Mouse (Mus musculus) kidney, adult 8-10 months (tissue): ENCODE results near the gene Ccl24.

Experiments used
- DNase-seq, 2 experiments: peaks; one replicate each; pipeline ENCODE4 v3.0.0; 2022

The Ccl24 gene

GRCm38 (mm10) chr5:135544865-135545797 is 27.7 kb downstream of the Ccl24 start, which contains the start of gene Hip1:
TSS of gene Hip1 (minus strand) at chr5:135545120.
- peak; percentile 99 to 100 for DNase-seq

- DNase-seq = no peak
These were observed 28.8 kb downstream of the Ccl24 start for GRCm38 (mm10) chr5:135544032-135544558.

- no peak for DNase-seq
These were observed 35.0 kb downstream of the Ccl24 start for GRCm38 (mm10) chr5:135537794-135538214.

GRCm38 (mm10) chr5:135537326-135537725 is 35.5 kb downstream of the Ccl24 start:
- DNase-seq = peak; percentile 20 to 24

GRCm38 (mm10) chr5:135535867-135536266 is 37.0 kb downstream of the Ccl24 start:
- DNase-seq = no peak

- peak; percentile 62 to 75 for DNase-seq
These were observed 39.4 kb downstream of the Ccl24 start for GRCm38 (mm10) chr5:135533431-135533830.

GRCm38 (mm10) chr5:135531306-135531845 is 41.5 kb downstream of the Ccl24 start:
- DNase-seq = no peak

- no peak for DNase-seq
These were observed 42.9 kb downstream of the Ccl24 start for GRCm38 (mm10) chr5:135529964-135530363.

- DNase-seq = no peak
These were observed 43.5 kb downstream of the Ccl24 start for GRCm38 (mm10) chr5:135529310-135529709.

- DNase-seq = no peak
These were observed 44.9 kb downstream of the Ccl24 start for GRCm38 (mm10) chr5:135527986-135528385.

GRCm38 (mm10) chr5:135524660-135525560 is 47.9 kb downstream of the Ccl24 start:
- DNase-seq = no peak

- no peak for DNase-seq
These were observed 48.8 kb downstream of the Ccl24 start for GRCm38 (mm10) chr5:135524087-135524486.

GRCm38 (mm10) chr5:135522111-135522722 is 50.6 kb downstream of the Ccl24 start:
- no peak for DNase-seq
